Mouse (Mus musculus) stomach, postnatal 0 days (tissue): ENCODE data around the gene Prkce. TPM values are rescaled to one million over a fixed set of nuclear protein-coding genes. Genes with fewer than 3 reads are reported as not detected.

ENCODE experiments used
- ATAC-seq: fragments of 200-750 bp; cut with Nextera tagmentation; 2 replicates; pipeline ENCODE4 v1.8.0; 2017; ENCODE audit not compliant: low FRiP score, low TSS enrichment
- DNase-seq: peaks from one replicate; pipeline ENCODE4 v3.0.0-alpha.2; 2016; ENCODE audit warnings: low spot score
- H3K27ac ChIP-seq: fragments of 300-500 bp; sonication (generic); replicated peaks from 2 replicates; pipeline ENCODE4 v1.5.1; 2014; ENCODE audit warnings: mild to moderate bottlenecking, control low read depth
- H3K27me3 ChIP-seq: fragments of 300-500 bp; sonication (generic); 2 replicates; pipeline ENCODE4 v1.6.1; 2014; ENCODE audit warnings: low read length; ENCODE audit not compliant: control insufficient read depth, insufficient read depth
- H3K36me3 ChIP-seq: fragments of 300-500 bp; sonication (generic); 2 replicates; pipeline ENCODE4 v1.6.1; 2014; ENCODE audit warnings: low read length, mixed read lengths; ENCODE audit not compliant: control insufficient read depth, insufficient read depth
- H3K4me1 ChIP-seq: fragments of 300-500 bp; sonication (generic); replicated peaks from 2 replicates; pipeline ENCODE4 v1.6.1; 2014; ENCODE audit warnings: antibody characterized with exemption; ENCODE audit not compliant: control insufficient read depth, insufficient read depth
- H3K4me2 ChIP-seq: fragments of 300-500 bp; sonication (generic); replicated peaks from 2 replicates; pipeline ENCODE4 v1.6.1; 2014; ENCODE audit warnings: low read depth, mild to moderate bottlenecking, control low read depth, moderate library complexity
- H3K4me3 ChIP-seq: fragments of 300-500 bp; sonication (generic); 2 replicates; pipeline ENCODE4 v1.5.1; 2014; ENCODE audit warnings: low read depth, low read length, control low read depth
- H3K9ac ChIP-seq: fragments of 300-500 bp; sonication (generic); 2 replicates; pipeline ENCODE4 v1.6.1; 2014; ENCODE audit warnings: mild to moderate bottlenecking, low read length, control low read depth, mixed read lengths
- H3K9me3 ChIP-seq: fragments of 300-500 bp; sonication (generic); 2 replicates; pipeline ENCODE4 v1.6.1; 2016; ENCODE audit warnings: low read length; ENCODE audit not compliant: control insufficient read depth
- CTCF ChIP-seq: IDR thresholded peaks from 2 replicates; pipeline ENCODE4 v1.5.1; 2016; ENCODE audit warnings: antibody characterized with exemption, low read depth, mild to moderate bottlenecking, moderate library complexity
- EP300 ChIP-seq: optimal IDR thresholded peaks from 2 replicates; pipeline ENCODE3; 2016; ENCODE audit warnings: antibody characterized with exemption
- WGBS: fragments of 180-500 bp; shearing (Covaris S2); extraction: QIAGEN DNeasy Blood & Tissue Kit; methylation state at CpG from one replicate; pipeline ENCODE4 v1.1.7; 2014; 5-methylcytosine and 5-hydroxymethylcytosine counted together
- polyA plus RNA-seq: library from polyadenylated mRNA; unstranded; fragments of >200 nt; fragmentation: Nextera tagmentation; extraction: Ambion mirVana; gene quantifications from 2 replicates; pipeline ENCODE4 v1.2.1, GENCODE M21; 2015

Gene Prkce
- polyA plus RNA-seq, 1 experiment from 2014 or later = 3.4 TPM

DNA sequence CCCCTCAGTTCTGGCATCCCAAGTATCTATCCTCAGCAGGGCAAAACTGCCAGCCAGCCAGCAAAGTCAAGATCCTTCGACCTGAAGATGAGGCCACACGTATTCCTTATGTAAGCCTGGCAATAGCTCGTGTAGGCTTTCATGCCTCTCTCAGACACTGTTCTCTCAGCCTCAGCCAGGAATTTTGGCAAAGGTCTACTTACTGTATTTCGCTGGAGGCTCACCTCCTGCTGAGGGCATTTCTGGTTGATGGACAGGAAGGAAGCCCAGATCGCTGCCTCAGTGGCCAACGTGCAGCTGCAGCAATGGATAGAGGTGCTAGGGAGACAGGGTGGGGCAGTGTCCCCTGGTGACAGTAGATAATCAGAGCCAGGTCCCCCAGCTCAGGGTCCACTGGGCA is 413.1 kb downstream of the Prkce start:
- Histone ChIP-seq H3K36me3 (no peaks in the 10 kb centered on the region), H3K27me3 (no peaks in the 10 kb centered on the region), H3K9me3 (no peaks in the 10 kb centered on the region), H3K4me2 (no peak overlapping the region), H3K4me3 (no peak overlapping the region), H3K4me1 (no peaks in the 10 kb centered on the region), H3K9ac (no peak overlapping the region), H3K27ac (no peak overlapping the region)
- TF ChIP-seq EP300 (no peak), CTCF (no peak)
- WGBS = 78% methylated on average over 6 of the region's 6 CpGs
- ATAC-seq (no peak), DNase-seq (no peak)

DNA sequence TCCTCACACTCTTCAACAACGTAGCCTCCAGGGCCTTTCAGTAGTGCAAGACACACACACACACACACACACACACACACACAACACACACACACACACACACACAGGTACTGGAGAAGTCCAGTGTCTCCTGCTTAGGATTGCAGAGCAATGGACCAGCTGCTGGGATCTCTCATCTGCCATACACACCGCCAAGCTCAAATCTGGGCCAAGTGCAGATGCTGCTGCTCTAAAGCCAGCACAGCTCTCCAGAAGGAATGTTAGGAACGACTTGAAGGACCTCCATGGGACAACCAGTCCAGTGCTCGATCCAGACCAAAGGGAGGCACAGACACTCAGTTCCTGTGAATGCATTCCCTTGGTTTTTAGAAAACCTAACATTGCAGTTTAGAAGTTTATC is 414.8 kb downstream of the Prkce start:
- Histone ChIP-seq H3K4me2 (no peak overlapping the region), H3K36me3 (no peaks in the 10 kb centered on the region), H3K9me3 (no peaks in the 10 kb centered on the region), H3K4me1 (no peaks in the 10 kb centered on the region), H3K27ac (no peak overlapping the region), H3K27me3 (no peaks in the 10 kb centered on the region), H3K4me3 (no peak overlapping the region), H3K9ac (no peak overlapping the region)
- no peak for TF ChIP-seq EP300
- TF ChIP-seq CTCF = no peak
- no peak for ATAC-seq
- no peak for DNase-seq
- WGBS = 57% methylated on average over 4 of the region's 4 CpGs

DNA sequence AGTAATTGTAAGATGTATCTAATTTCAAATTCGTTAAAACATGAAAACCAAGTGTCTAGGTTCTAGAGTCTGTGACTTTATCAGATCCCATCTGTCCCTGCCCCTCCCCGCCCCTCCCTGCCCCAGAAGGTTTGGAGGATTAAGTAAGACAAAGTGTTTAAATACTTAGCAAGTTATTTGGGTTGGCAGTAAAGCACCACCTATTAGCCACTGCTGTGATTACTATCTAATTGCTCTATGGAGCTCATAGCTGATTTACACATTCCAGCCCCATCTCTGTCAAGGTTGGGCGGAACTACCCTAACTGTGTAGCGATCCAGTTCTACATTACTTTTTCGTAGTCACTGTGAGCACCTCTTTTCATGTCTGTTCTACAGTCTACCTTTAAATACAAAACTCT is 418.9 kb downstream of the Prkce start:
- 66% methylated on average over 5 of the region's 5 CpGs for WGBS
- Histone ChIP-seq H3K9ac (no peak overlapping the region), H3K9me3 (no peaks in the 10 kb centered on the region), H3K27ac (no peak overlapping the region), H3K4me1 (0 out of 2 replicates have a peak, but pooled peaks cover 4% of the 10 kb centered on the region), H3K4me2 (no peak overlapping the region), H3K4me3 (no peak overlapping the region), H3K36me3 (no peaks in the 10 kb centered on the region), H3K27me3 (no peaks in the 10 kb centered on the region)
- DNase-seq (no peak), ATAC-seq (no peak)
- TF ChIP-seq EP300 = no peak
- TF ChIP-seq CTCF = no peak

DNA sequence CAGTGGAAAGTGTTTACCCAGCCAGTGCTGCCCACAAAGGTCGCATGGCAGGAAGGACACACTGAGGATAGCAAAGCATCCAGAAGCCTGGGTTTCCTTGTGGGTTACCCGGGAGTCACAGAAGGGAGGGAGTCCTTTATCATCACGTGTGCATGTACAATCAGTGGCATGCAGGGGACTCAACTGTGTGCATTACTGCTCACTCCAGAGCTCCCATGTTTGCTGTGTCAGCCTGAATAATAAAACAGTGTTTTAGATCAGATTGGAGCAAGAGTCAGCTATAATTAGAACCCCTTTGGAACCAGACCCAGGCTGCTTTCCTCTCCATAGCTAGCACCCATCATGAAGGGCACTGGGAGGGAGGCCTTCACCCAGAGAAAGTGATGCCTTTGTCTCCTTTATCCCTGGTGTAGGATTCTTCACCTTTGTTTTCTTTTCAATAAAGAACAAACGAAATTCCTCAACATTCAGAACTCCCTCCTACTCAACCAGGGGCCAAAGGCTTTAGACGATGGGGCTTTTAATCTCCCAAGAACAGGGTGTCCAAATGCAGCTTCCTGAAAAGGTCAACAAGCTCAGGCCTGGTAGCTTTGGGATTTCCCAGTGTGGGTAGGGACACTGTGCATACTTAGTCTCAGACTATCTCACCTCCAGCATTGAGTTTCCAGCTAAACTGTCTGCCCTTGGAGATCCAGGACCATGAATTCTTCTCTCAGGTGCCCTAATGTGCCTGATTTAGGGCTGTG is 421.3 kb downstream of the Prkce start:
- Histone ChIP-seq H3K9me3 (no peaks in the 10 kb centered on the region), H3K9ac (no peak overlapping the region), H3K4me2 (no peak overlapping the region), H3K27ac (no peak overlapping the region), H3K27me3 (no peaks in the 10 kb centered on the region), H3K4me3 (no peak overlapping the region), H3K36me3 (no peaks in the 10 kb centered on the region), H3K4me1 (0 out of 2 replicates have a peak, but pooled peaks cover 4% of the 10 kb centered on the region)
- TF ChIP-seq EP300 = no peak
- TF ChIP-seq CTCF = no peak
- WGBS = 51% methylated on average over 5 of the region's 5 CpGs
- ATAC-seq (peak; percentile 81), DNase-seq (no peak)

DNA sequence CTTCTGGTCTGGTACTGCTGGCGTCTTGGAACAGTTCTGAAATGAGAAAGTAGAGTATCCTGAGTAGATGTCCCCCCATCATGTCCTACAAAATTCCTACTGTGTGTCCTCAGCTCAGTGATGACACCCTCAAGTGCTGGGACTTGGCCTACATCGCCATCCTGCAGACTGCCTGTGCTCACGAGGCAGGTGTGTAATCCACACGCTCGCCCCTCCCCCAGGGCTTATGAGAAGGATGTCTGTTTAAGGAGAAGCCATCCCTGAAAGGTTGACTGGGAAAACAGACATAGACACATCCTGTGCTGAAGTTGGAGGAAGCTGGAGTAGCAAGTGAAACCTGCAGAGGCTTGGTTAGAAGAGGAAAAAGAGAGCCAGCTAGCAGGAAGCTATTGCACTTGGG is 422.1 kb downstream of the Prkce start:
- H3K27me3 ChIP-seq = no peaks in the 10 kb centered on the region
- TF ChIP-seq EP300 = no peak
- TF ChIP-seq CTCF = no peak
- H3K9me3 ChIP-seq = no peaks in the 10 kb centered on the region
- 97% methylated on average over 5 of the region's 5 CpGs for WGBS
- H3K4me3 ChIP-seq = no peak overlapping the region
- H3K9ac ChIP-seq = no peak overlapping the region
- H3K4me2 ChIP-seq = no peak overlapping the region
- H3K36me3 ChIP-seq = no peaks in the 10 kb centered on the region
- no peak for ATAC-seq
- no peak for DNase-seq
- no peak overlapping the region for H3K27ac ChIP-seq
- H3K4me1 ChIP-seq = 0 out of 2 replicates have a peak, but pooled peaks cover 4% of the 10 kb centered on the region

DNA sequence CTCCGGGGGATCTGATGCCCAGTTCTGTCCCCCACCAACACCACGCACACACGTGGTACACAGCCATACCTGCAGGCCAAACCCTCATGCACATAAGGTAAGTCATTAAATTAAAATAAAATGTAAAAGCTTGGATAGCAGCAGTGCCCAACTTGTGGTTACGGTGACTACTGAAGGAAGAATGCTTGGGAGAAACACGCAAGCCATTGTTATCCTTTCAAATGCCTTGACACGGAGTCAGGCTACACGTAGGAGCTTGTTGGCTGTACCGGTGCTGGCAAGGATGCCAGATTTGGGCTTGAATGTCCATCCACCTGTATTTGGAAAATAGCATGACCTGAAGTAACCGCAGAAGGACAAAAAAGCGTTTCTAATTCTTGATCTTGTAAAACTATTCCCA is 423.7 kb downstream of the Prkce start:
- H3K36me3 ChIP-seq = no peaks in the 10 kb centered on the region
- 0 out of 2 replicates have a peak, but pooled peaks cover 4% of the 10 kb centered on the region for H3K4me1 ChIP-seq
- TF ChIP-seq CTCF = no peak
- no peak for TF ChIP-seq EP300
- 83% methylated on average over 10 of the region's 10 CpGs for WGBS
- H3K9me3 ChIP-seq = no peaks in the 10 kb centered on the region
- DNase-seq (no peak), ATAC-seq (no peak)
- H3K27me3 ChIP-seq = no peaks in the 10 kb centered on the region
- H3K4me2 ChIP-seq = no peak overlapping the region
- no peak overlapping the region for H3K27ac ChIP-seq
- H3K4me3 ChIP-seq = no peak overlapping the region
- H3K9ac ChIP-seq = no peak overlapping the region
